Mouse (Mus musculus): ENCODE results near the gene 2310057N15Rik. TPM values are rescaled to one million over a fixed set of nuclear protein-coding genes. Genes with fewer than 3 reads are reported as not detected.

The 2310057N15Rik gene
- polyA plus RNA-seq, 1 experiment from 2014 or later, result not detected

Other genes starting within 250 kb of the 2310057N15Rik start
- gene Cldn8, start 211.0 kb downstream of the 2310057N15Rik start, polyA plus RNA-seq (2016; fragmentation: Nextera tagmentation; extraction: Ambion mirVana), result 0.28 and 0.29 TPM in 2 replicates
- not detected in 2 replicates for gene Krtap24-1, start 161.9 kb downstream of the 2310057N15Rik start, polyA plus RNA-seq (2016; fragmentation: Nextera tagmentation; extraction: Ambion mirVana)
- not detected in 2 replicates for gene 2310079G19Rik, start 146.5 kb downstream of the 2310057N15Rik start, polyA plus RNA-seq (2016; fragmentation: Nextera tagmentation; extraction: Ambion mirVana)
- not detected in 2 replicates for gene Krtap26-1, start 126.4 kb downstream of the 2310057N15Rik start, polyA plus RNA-seq (2016; fragmentation: Nextera tagmentation; extraction: Ambion mirVana)
- not detected in 2 replicates for gene Krtap27-1, start 102.5 kb downstream of the 2310057N15Rik start, polyA plus RNA-seq (2016; fragmentation: Nextera tagmentation; extraction: Ambion mirVana)
- gene 2310061N02Rik, start 66.2 kb downstream of the 2310057N15Rik start, polyA plus RNA-seq (2016; fragmentation: Nextera tagmentation; extraction: Ambion mirVana), result not detected in 2 replicates
- gene Krtap13-1, start 45.3 kb downstream of the 2310057N15Rik start, polyA plus RNA-seq (2016; fragmentation: Nextera tagmentation; extraction: Ambion mirVana), result not detected in 2 replicates
- gene Krtap13, start 22.6 kb downstream of the 2310057N15Rik start, polyA plus RNA-seq (2016; fragmentation: Nextera tagmentation; extraction: Ambion mirVana), result not detected in 2 replicates
- gene 2310034C09Rik, start 15.4 kb downstream of the 2310057N15Rik start, polyA plus RNA-seq (2016; fragmentation: Nextera tagmentation; extraction: Ambion mirVana), result not detected in 2 replicates
- not detected in 2 replicates for gene Gm5965, start 3.7 kb upstream of the 2310057N15Rik start, polyA plus RNA-seq (2016; fragmentation: Nextera tagmentation; extraction: Ambion mirVana)
- gene Gm20741, start 38.0 kb upstream of the 2310057N15Rik start, polyA plus RNA-seq (2016; fragmentation: Nextera tagmentation; extraction: Ambion mirVana), result not detected in 2 replicates
- not detected in 2 replicates for gene Krtap15, start 46.0 kb upstream of the 2310057N15Rik start, polyA plus RNA-seq (2016; fragmentation: Nextera tagmentation; extraction: Ambion mirVana)
- not detected in 2 replicates for gene Krtap14, start 51.9 kb upstream of the 2310057N15Rik start, polyA plus RNA-seq (2016; fragmentation: Nextera tagmentation; extraction: Ambion mirVana)
- gene Krtap19-1, start 95.2 kb upstream of the 2310057N15Rik start, polyA plus RNA-seq (2016; fragmentation: Nextera tagmentation; extraction: Ambion mirVana), result not detected in 2 replicates
- not detected in 2 replicates for gene Krtap19-2, start 100.1 kb upstream of the 2310057N15Rik start, polyA plus RNA-seq (2016; fragmentation: Nextera tagmentation; extraction: Ambion mirVana)
- gene Krtap19-3, start 103.8 kb upstream of the 2310057N15Rik start, polyA plus RNA-seq (2016; fragmentation: Nextera tagmentation; extraction: Ambion mirVana), result not detected in 2 replicates
- not detected in 2 replicates for gene Krtap19-4, start 110.9 kb upstream of the 2310057N15Rik start, polyA plus RNA-seq (2016; fragmentation: Nextera tagmentation; extraction: Ambion mirVana)
- gene Krtap19-5, start 122.3 kb upstream of the 2310057N15Rik start, polyA plus RNA-seq (2016; fragmentation: Nextera tagmentation; extraction: Ambion mirVana), result not detected in 2 replicates
- not detected in 2 replicates for gene Krtap19-9b, start 158.1 kb upstream of the 2310057N15Rik start, polyA plus RNA-seq (2016; fragmentation: Nextera tagmentation; extraction: Ambion mirVana)
- gene Krtap16-3, start 188.7 kb upstream of the 2310057N15Rik start, polyA plus RNA-seq (2016; fragmentation: Nextera tagmentation; extraction: Ambion mirVana), result not detected in 2 replicates
- not detected in 2 replicates for gene Krtap22-2, start 236.6 kb upstream of the 2310057N15Rik start, polyA plus RNA-seq (2016; fragmentation: Nextera tagmentation; extraction: Ambion mirVana)
- not detected in 2 replicates for gene Gm10229, start 241.1 kb upstream of the 2310057N15Rik start, polyA plus RNA-seq (2016; fragmentation: Nextera tagmentation; extraction: Ambion mirVana)